Mouse (Mus musculus): ENCODE results near the gene Clec3b.

DNA sequence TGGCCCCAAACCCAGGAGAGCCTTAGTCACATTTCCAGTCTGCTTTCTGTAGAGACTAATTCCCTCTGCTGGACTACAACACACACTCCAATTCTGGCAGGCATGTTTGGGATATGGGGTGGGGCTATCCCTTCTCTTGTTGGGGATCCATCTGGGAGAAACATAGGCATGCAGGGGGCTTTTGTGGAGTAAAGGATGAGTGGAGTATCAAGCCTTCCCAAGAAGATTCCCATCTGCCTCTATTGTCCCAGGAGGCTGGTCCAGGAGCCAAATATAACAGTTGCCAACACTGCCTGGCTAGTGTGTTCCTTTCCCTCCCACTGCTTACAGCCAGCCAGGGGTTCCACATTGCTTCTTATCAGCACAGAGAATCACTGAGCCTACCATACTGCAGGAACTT is 7.0 kb downstream of the Clec3b start:
- TF ChIP-seq CTCF (IDR thresholded peaks at IDR 0.05; ENCODE audit: control insufficient read depth, insufficient read depth, insufficient read length): no peak
- TF ChIP-seq FOSL1 (IDR thresholded peaks at IDR 0.05; ENCODE audit: insufficient read depth, low read length, poor library complexity, severe bottlenecking): no peak
- no peak for TF ChIP-seq MYOD1 (IDR thresholded peaks at IDR 0.05; ENCODE audit: control insufficient read depth, insufficient read length, low read depth)
- TF ChIP-seq MYOG (IDR thresholded peaks at IDR 0.05; ENCODE audit: control insufficient read depth, extremely low read depth, insufficient read length): no peak
- TF ChIP-seq USF1 (IDR thresholded peaks at IDR 0.05; ENCODE audit: low read depth): no peak

All from C2C12 (cell line).